Mouse (Mus musculus): ENCODE data around the gene Habp4. TPM values are rescaled to one million over a fixed set of nuclear protein-coding genes. Genes with fewer than 3 reads are reported as not detected.

Gene Habp4
- polyA plus RNA-seq (2012): 10.6 and 11.8 TPM in 2 replicates

DNA sequence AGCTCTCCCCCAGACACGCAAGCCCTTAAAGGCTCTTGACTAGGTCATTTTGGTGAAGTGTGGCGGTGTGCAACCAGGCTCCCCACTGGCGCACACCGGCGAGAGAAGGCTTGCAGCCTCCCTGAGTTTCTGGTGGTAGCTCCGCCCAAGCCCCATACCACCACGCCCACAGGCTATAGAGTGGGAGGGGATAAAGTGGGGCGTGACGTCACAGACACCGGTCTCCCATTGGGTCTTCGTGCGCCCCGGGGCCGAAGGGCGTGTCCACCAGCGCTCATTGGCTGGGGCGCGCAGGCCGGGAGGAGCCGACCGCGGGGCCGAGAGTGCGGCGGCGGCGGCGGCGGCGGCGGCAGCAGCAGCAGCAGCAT, at the start of gene Habp4:
TSS of gene Habp4 (plus strand) at position 277 of the 368 bp plus-strand sequence.

DNA sequence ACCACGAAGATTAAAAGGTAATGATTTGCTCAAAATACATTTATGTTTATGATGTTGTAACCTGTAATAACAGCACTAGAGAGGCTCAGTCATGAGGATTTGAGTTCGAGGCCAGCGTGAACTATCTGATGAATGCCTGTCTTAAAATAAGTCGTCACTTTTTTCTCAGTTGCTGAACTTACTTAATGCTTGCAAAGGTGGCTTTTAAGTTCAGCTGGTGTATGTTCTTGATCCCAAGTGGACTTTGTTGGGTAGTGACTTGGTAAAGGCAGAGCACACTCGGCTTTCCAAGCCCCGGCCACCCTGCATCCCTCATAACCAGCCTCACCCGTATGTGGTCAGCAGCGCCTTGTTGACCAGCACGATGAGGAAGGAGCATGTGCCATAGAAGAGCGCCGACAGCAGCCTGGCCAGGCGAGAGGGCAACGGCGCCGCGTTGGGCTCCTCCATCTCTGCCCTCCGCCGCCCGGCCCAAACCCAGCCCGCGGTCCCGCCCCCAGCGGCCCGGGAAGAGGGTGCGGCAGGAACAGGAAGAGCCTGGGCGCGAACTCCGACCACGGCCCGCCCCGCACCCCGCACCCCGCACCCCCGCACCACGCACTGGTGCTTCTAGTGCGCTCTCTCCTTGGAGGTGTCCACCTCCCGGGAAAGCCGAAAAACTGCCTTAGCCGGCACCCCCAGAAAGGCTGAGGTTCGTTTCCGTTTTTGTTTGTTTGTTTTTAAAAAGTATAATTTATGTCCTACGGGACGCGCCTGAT, 32.6 kb upstream of the Habp4 start, which contains the start of gene Slc35d2:
TSS of gene Slc35d2 (minus strand) at position 511 of the 758 bp plus-strand sequence.

DNA sequence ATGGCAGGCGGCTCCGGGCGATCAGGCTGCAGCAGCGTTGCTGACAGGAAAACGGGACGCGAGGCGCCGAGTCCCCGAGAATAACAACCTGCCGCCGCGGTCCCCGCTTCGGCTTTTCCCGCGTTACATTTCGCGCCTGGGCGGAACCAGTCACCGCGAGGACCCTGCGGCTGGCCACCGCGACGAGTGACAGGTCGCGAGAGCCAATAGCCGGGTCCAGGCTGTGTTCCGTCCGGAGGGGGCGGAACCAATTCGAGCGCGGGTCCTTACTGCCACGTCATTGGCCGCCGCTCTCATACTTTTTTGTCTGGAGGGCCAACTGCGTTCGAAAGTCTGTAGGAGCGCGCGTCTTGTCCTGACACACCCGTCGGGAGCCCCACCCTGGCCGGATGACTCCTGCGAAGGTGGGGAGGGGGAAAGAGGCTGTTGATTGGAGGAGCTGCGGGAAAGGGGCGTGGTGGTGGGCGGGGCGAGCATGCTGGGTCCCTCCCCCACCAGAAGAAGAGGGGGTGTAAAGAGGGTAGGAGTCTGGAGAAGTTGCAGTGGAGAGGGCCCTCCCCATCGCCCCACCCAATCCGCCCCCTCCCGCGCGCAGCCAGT, 8.4 kb upstream of the Habp4 start, which contains the start of gene Zfp367:
TSS of gene Zfp367 (minus strand) at position 120 of the 600 bp plus-strand sequence.

Other genes starting within 250 kb of the Habp4 start
- gene Hsd17b3, start 72.6 kb upstream of the Habp4 start, polyA plus RNA-seq (2012): not detected in 2 replicates
- gene Slc35d2, start 32.5 kb upstream of the Habp4 start, polyA plus RNA-seq (2012): 4.5 and 4.9 TPM in 2 replicates
- gene Zfp367, start 8.6 kb upstream of the Habp4 start, polyA plus RNA-seq (2012): 11.4 and 17.6 TPM in 2 replicates
- 0.29 and 0.34 TPM in 2 replicates for gene Cdc14b, start 113.5 kb downstream of the Habp4 start, polyA plus RNA-seq (2012)
- 2.2 and 3.0 TPM in 2 replicates for gene Aaed1, start 150.9 kb downstream of the Habp4 start, polyA plus RNA-seq (2012)
- 0.99 and 1.8 TPM in 2 replicates for gene Ctsl, start 209.1 kb downstream of the Habp4 start, polyA plus RNA-seq (2012)